Mouse (Mus musculus): ENCODE measurements around the gene Ptch2.

Ptch2 gene

GRCm38 (mm10) chr4:117095551-117096452 is at the start of gene Ptch2:
TSS of gene Ptch2 (plus strand) at chr4:117096075.
- DNase-seq (ENCODE audit: low spot score) = peak; percentile 54

- no peak for DNase-seq (ENCODE audit: low spot score)
These were observed 47.0 kb upstream of the Ptch2 start for GRCm38 (mm10) chr4:117048836-117049235.

- DNase-seq (ENCODE audit: low spot score) = no peak
These were observed 46.4 kb upstream of the Ptch2 start for GRCm38 (mm10) chr4:117049485-117049884.

GRCm38 (mm10) chr4:117052626-117053025 is 43.2 kb upstream of the Ptch2 start:
- peak; percentile 79 for DNase-seq (ENCODE audit: low spot score)

GRCm38 (mm10) chr4:117053956-117054355 is 41.9 kb upstream of the Ptch2 start:
- no peak for DNase-seq (ENCODE audit: low spot score)

GRCm38 (mm10) chr4:117056102-117056501 is 39.8 kb upstream of the Ptch2 start:
- no peak for DNase-seq (ENCODE audit: low spot score)

- DNase-seq (ENCODE audit: low spot score) = no peak
These were observed 39.4 kb upstream of the Ptch2 start for GRCm38 (mm10) chr4:117056514-117056913.

GRCm38 (mm10) chr4:117058512-117058911 is 37.4 kb upstream of the Ptch2 start:
- no peak for DNase-seq (ENCODE audit: low spot score)

GRCm38 (mm10) chr4:117062700-117063390 is 33.0 kb upstream of the Ptch2 start:
- no peak for DNase-seq (ENCODE audit: low spot score)

GRCm38 (mm10) chr4:117068035-117068434 is 27.8 kb upstream of the Ptch2 start:
- DNase-seq (ENCODE audit: low spot score) = no peak

- DNase-seq (ENCODE audit: low spot score) = no peak
These were observed 26.2 kb upstream of the Ptch2 start for GRCm38 (mm10) chr4:117069647-117070046.

GRCm38 (mm10) chr4:117070624-117071023 is 25.3 kb upstream of the Ptch2 start:
- no peak for DNase-seq (ENCODE audit: low spot score)

- DNase-seq (ENCODE audit: low spot score) = no peak
These were observed 24.7 kb upstream of the Ptch2 start for GRCm38 (mm10) chr4:117071183-117071582.

- no peak for DNase-seq (ENCODE audit: low spot score)
These were observed 7.8 kb upstream of the Ptch2 start for GRCm38 (mm10) chr4:117087948-117088640.

- no peak for DNase-seq (ENCODE audit: low spot score)
These were observed 5.3 kb upstream of the Ptch2 start for GRCm38 (mm10) chr4:117090586-117090985.

- no peak for DNase-seq (ENCODE audit: low spot score)
These were observed 1.1 kb upstream of the Ptch2 start for GRCm38 (mm10) chr4:117094626-117095361.

- DNase-seq (ENCODE audit: low spot score) = peak; percentile 29
These were observed 791 bp downstream of the Ptch2 start for GRCm38 (mm10) chr4:117096666-117097065.

- DNase-seq (ENCODE audit: low spot score) = no peak
These were observed 2.3 kb downstream of the Ptch2 start for GRCm38 (mm10) chr4:117097969-117098763.

- DNase-seq (ENCODE audit: low spot score) = no peak
These were observed 2.8 kb downstream of the Ptch2 start for GRCm38 (mm10) chr4:117098764-117099036.

- no peak for DNase-seq (ENCODE audit: low spot score)
These were observed 4.2 kb downstream of the Ptch2 start for GRCm38 (mm10) chr4:117100036-117100435.

- DNase-seq (ENCODE audit: low spot score) = peak; percentile 18
These were observed 5.3 kb downstream of the Ptch2 start for GRCm38 (mm10) chr4:117101218-117101617.

Measured in MN1 (cell line).